In genomic region chr7:145001503-145002084, GRCm38 (mm10) we compare ENCODE assay signal across 26 mouse cellular contexts.
A peak's percentile ranks its signal among the peaks of the same experiment; 100 is the strongest.
DNase-seq lines count a peak whose midpoint lies in the region; ATAC-seq lines count a peak whose summit lies in the region.
"Had no signal": no experiment of that assay in that cellular context is flagged by ENCODE, and none has a peak within 500 bp of the region (broad histone marks: within the 10 kb centered on the region; RNA-seq: fewer than 3 reads in every experiment).

No protein-coding gene starts in this region.

- H3K27me3 ChIP-seq in heart, embryonic 10.5 days (ENCODE audit: insufficient read depth, poor library complexity, severe bottlenecking): no peaks in the 10 kb centered on the region; the same call in 1 of the 2 replicates
- no peaks in the 10 kb centered on the region for H3K27me3 ChIP-seq in heart, embryonic 11.5 days (ENCODE audit: control insufficient read depth, insufficient read depth, low read length)
- H3K27me3 ChIP-seq: heart, embryonic 15.5 days; limb, embryonic 12.5 days; liver, embryonic 13.5 days; midbrain, embryonic 12.5 days; neural tube, embryonic 13.5 days had no signal

- H3K9me3 ChIP-seq in heart, embryonic 10.5 days: no peaks in the 10 kb centered on the region
- no peaks in the 10 kb centered on the region for H3K9me3 ChIP-seq in heart, embryonic 11.5 days (replicated peaks; ENCODE audit: control insufficient read depth, low read length)
- H3K9me3 ChIP-seq: heart, embryonic 15.5 days; limb, embryonic 12.5 days; liver, embryonic 13.5 days; neural tube, embryonic 13.5 days had no signal

- 36% methylated on average over 4 of the region's 4 CpGs for WGBS in heart, embryonic 10.5 days
- WGBS in heart, embryonic 11.5 days (ENCODE audit: insufficient replicate concordance): 32% methylated on average over 4 of the region's 4 CpGs

- no peak overlapping the region for H3K4me3 ChIP-seq in heart, embryonic 10.5 days
- H3K4me3 ChIP-seq in heart, embryonic 11.5 days (ENCODE audit: low read depth, low read length): no peak overlapping the region
- H3K4me3 ChIP-seq: erythroblast, embryonic 14.5 days; heart, embryonic 15.5 days; limb, embryonic 12.5 days; liver, embryonic 13.5 days; midbrain, embryonic 12.5 days; myocyte; neural tube, embryonic 13.5 days had no signal

- no peak for ATAC-seq in heart, embryonic 11.5 days (replicated peaks; ENCODE audit: insufficient number of reproducible peaks, low FRiP score, low TSS enrichment)
- ATAC-seq in megakaryocyte, adult 5-6 weeks (ENCODE audit: poor library complexity, severe bottlenecking): peak; percentile 19; the same call in 1 of the 2 replicates
- ATAC-seq in monocyte, adult 5-6 weeks (replicated peaks; ENCODE audit: insufficient number of reproducible peaks, low FRiP score, low TSS enrichment, poor library complexity, severe bottlenecking): no peak
- ATAC-seq: forebrain, embryonic 14.5 days; hindbrain, embryonic 16.5 days; intestine, embryonic 16.5 days had no signal

- H3K4me1 ChIP-seq in heart, embryonic 10.5 days: peaks cover 35% of the 10 kb centered on the region
- peaks cover 5% of the 10 kb centered on the region; the same call in 1 of the 2 replicates for H3K4me1 ChIP-seq in heart, embryonic 11.5 days (ENCODE audit: control insufficient read depth, insufficient read depth, low read length)
- H3K4me1 ChIP-seq: liver, embryonic 13.5 days; midbrain, embryonic 12.5 days; neural tube, embryonic 13.5 days had no signal

- no peak for DNase-seq in heart, embryonic 10.5 days (ENCODE audit: low spot score)
- peak; percentile 70 for DNase-seq in 3134 (ENCODE audit: extremely low read depth, insufficient read length, low spot score)
- DNase-seq in NIH3T3 (ENCODE audit: low read depth): peak; percentile 21
- DNase-seq in adrenal gland, adult 8-10 months: no peak
- DNase-seq: adrenal gland, postnatal 36 days; cerebellum, adult 9-11 months; gastrocnemius, postnatal 10 days; kidney, adult 9 months; kidney, postnatal 25 days; layer of hippocampus, postnatal 36 days; liver, embryonic 13.5 days; lung, adult 2 months; lung, postnatal 36 days; retina, postnatal 1 day had no signal

- peak overlapping the region; percentile 76 for H3K27ac ChIP-seq in heart, embryonic 10.5 days
- H3K27ac ChIP-seq in heart, embryonic 11.5 days (ENCODE audit: low read depth, low read length): no peak overlapping the region
- H3K27ac ChIP-seq: heart, embryonic 15.5 days; limb, embryonic 12.5 days; liver, embryonic 13.5 days; midbrain, embryonic 12.5 days; neural tube, embryonic 13.5 days had no signal

- H3K9ac ChIP-seq in heart, embryonic 11.5 days (ENCODE audit: low read depth, low read length): no peak overlapping the region
- H3K9ac ChIP-seq: heart, embryonic 15.5 days; limb, embryonic 12.5 days; liver, embryonic 13.5 days; midbrain, embryonic 12.5 days; neural tube, embryonic 13.5 days had no signal

- no peaks in the 10 kb centered on the region for H3K36me3 ChIP-seq in heart, embryonic 10.5 days
- no peaks in the 10 kb centered on the region for H3K36me3 ChIP-seq in heart, embryonic 11.5 days (ENCODE audit: control insufficient read depth, insufficient read depth, low read length)
- H3K36me3 ChIP-seq: heart, embryonic 15.5 days; limb, embryonic 12.5 days; liver, embryonic 13.5 days; midbrain, embryonic 12.5 days; neural tube, embryonic 13.5 days had no signal

- H3K4me2 ChIP-seq in heart, embryonic 11.5 days: no peak overlapping the region
- H3K4me2 ChIP-seq: heart, embryonic 15.5 days; limb, embryonic 12.5 days; liver, embryonic 13.5 days; midbrain, embryonic 12.5 days; neural tube, embryonic 13.5 days had no signal

Comparison
In these comparisons a context has a peak if more than half of its experiments do, and no peak if none do; other contexts are left out.
1. DNase-seq: peak in 3134 (single experiment) and NIH3T3 (single experiment); none in heart, embryonic 10.5 days (single experiment) and adrenal gland, adult 8-10 months (single experiment).